Mouse (Mus musculus) left cerebral cortex, postnatal 36 days (tissue): ENCODE measurements around the gene Tctex1d4. TPM values are rescaled to one million over a fixed set of nuclear protein-coding genes. Genes with fewer than 3 reads are reported as not detected.
A peak's percentile ranks its signal among the peaks of the same experiment; 100 is the strongest.

Experiments used
- DNase-seq, 2 experiments: peaks; one replicate each; pipeline ENCODE4 v3.0.0; 2021 to 2022; ENCODE audit warnings: low spot score in 2 of 2, mixed read lengths in 1 of 2
- intact Hi-C: fragments of 180-260 bp; cut with DNase I; formaldehyde crosslinking; loops from one replicate; pipeline ENCODE4 v1.15.1; 2025
- total RNA-seq, 2 experiments: library from RNA; stranded (reverse); gene quantifications; 2 replicates each; pipeline ENCODE4 v1.2.3; 2021

The Tctex1d4 gene
- total RNA-seq, 2 experiments from 2014 or later: not detected

DNA sequence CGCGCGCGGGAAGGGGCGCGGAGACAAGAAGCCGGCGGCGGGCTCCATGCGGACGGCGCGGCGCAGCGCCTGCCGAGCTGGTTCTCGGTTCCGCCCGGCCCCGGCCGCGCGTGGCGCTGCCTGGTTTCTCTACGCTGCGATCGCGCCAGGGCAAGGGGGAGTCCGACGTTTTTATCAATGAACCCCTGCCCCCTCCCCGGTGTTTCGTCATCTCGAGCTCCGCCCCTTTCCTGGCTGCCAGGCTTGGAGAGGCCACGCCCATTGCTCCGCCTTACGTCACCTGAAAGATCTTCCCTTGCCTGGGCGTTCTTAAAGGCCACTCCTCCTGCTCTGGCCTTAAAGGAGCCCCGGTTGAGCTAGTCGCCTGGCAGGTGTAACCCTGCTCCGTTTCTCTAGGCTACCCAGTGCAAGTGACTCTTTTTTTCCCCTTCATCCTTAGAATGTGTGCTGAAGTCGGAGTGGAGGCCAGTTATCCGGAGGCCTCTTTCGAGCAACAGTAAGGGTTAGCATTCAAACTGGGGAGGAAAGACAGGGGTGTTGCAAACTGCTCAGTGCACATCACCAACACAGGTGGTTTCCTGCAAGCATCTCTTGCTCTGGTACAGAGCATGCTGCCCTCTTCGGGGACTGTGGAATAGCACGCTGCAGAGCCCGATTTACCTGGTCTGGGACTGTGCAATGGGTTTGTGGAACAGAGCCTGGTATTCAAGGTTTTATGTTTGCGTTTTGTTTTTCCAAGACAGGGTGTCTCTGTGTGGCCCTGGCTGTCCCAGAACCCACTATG lies 7.4 kb downstream of the Tctex1d4 start, which contains the start of gene Plk3:
TSS of gene Plk3 (minus strand) at position 147 of the 784 bp plus-strand sequence.
- intact Hi-C loops: no loop called here
- DNase-seq: peak; percentile 96

DNA sequence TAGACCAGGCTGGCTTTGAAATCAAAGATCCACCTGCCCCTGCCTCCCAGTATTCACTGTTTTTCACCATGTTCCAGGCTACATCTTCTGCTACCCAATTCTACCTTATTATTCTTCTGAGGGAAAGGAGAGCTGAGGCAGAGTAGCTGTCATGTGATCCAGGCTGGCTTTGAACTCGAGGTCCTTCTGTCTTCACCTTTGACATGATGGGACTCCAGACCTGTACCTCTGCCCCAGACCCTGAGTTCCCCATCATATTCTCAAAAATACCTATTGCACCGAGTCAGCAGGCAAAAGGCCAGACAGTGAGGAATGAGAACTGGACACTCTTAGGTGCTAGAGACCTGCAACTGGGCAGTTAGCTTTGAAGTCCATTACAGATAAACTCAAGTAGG lies 8.0 kb downstream of the Tctex1d4 start:
- DNase-seq: no peak
- intact Hi-C loops: no loop called here

DNA sequence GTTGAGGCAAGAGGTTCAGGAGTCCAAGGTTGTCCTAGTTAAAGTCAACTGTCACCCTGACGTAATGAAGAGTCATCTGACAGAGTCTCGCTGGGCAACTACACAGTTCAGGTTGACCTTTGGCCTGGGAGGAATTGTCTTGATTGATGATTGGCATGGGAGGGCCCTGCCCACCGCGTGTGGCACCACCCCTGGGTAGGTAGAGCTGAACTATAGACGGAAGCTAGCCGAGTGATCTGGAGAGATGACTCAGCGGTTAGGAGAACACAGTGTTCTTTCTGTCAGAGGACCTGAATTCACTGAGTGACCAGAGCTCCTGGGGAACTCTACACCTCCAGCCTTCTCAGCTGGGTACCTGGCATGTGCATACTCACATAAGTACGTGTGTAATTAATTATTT lies 9.4 kb downstream of the Tctex1d4 start:
- no peak for DNase-seq
- intact Hi-C loops: loop anchor here (5.0 kb wide), 1 partner anchor 139 kb away; the partner anchor contains the start of gene Hectd3

DNA sequence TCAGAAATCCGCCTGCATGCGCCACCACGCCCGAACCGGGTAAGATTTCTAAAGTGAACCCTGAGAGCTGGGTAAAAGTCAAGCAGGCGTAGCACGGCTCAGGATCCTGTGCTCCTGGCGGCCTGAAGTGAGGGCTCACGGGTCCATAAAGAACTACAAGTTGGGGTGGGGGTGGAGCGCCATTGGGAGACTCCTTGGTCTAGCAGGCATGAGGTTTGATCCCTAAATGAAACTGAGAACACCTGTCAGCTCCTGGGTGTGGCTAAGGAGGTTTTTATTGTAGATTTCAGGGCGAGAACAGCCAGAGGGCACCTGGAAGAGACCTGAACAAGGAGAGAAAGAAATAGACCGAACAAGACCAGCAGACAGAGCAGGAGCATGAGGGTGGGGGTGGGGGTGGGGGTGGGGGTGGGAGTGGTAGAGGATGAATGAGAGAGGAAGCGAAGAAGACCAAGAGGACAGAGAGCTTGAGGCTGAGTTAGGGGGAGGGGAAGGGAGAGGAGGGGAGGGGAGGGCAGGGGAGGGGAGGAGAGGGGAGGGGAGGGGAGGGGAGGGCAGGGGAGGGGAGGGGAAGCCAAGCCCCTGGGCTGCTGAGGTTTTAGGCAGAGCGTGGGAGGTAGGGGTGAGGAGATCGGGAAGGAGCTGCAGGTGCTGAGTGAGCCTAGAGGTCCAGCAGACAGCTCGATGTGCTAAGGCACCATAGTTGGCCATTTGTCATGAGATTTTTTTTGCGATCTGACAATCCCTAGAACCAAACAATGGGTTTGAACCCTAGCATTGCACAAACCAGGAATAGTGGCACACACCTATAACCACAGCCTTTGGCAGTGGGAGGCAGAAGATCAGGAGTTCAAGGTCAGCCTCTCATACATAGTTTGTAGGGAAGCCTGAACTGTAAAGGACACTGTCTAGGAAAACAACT lies 12.0 kb downstream of the Tctex1d4 start:
- intact Hi-C loops: loop anchor here (5.0 kb wide), 1 partner anchor 141 kb away; the partner anchor contains the start of gene Hectd3

DNA sequence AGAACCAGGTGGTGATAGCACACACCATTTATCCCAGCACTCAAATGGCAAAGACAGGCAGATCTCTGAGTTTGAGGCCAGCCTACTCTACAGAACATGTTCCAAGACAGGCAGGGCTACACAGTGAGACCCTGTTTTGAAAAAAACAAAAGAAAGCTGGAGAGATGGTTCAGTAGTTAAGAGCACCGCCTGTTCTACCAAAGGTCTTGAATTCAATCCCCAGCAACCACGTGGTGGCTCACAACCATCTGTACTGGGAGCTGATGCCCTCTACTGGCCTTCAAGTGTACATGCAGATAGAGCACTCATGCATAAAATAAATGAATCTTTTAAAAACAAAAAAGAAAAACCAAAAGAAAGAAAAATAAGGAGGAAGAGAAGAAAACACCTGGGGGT lies 12.6 kb downstream of the Tctex1d4 start:
- intact Hi-C loops: loop anchor here (5.0 kb wide), 1 partner anchor 142 kb away; the partner anchor contains the start of gene Hectd3
- DNase-seq: no peak

More for the DNA sequence above, 12.0 kb downstream of the Tctex1d4 start:
- no peak for DNase-seq

DNA sequence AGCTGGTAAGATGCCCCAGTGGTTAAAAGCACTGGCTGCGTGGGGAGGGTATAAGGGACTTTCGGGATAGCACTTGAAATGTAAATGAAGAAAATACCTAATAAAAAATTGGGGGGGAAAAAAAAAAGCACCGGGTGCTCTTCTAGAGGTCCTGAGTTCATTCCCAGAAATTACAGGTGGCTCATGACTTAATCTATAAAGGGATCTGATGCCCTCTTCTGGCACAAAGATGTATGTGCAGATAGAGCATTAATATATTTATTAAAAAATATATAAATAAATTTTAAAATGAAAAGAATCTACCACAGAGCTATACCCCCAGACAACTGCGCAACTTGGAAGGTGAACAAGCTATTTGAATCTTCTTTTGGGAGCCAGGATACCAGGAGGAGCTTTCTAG lies 14.0 kb downstream of the Tctex1d4 start:
- intact Hi-C loops: no loop called here
- DNase-seq: no peak

DNA sequence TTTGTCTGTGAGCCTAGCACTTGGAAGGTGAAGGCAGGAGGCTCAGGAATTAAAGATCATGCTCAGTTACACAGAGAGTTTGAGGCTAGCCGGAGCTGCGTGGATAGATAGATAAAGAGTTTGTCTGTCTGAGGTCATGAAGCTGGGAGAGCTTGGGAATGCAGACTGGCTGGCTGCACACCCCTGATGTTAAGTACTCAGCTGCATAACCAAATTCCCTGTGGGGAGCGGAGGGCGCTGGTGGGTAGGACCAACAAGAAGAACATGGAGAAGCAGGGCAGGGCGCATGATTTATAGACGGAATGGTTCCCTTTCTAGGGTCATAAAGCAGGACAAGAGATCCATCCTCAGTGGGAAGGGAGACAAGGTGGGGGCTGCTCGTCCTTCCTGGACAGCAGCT lies 16.4 kb downstream of the Tctex1d4 start:
- intact Hi-C loops: no loop called here
- DNase-seq: no peak

DNA sequence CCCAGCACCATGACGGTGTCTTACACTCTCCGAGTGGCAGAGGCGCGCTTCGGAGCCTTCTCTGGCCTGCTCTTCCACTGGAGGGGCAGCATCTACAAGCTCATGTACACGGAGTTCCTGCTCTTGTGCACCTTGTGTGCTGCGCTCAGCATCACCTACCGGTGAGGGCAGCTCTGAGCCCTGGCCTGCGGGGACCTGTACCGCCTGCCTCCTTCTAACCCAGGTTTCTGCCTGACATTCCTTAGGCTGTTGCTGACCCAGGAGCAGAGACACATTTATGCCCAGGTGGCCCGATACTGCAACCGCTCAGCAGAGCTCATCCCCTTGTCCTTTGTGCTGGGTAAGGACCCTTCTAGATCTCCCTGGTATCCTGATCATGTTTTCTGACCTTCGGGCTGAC lies 18.7 kb downstream of the Tctex1d4 start:
- DNase-seq: no peak
- intact Hi-C loops: no loop called here

DNA sequence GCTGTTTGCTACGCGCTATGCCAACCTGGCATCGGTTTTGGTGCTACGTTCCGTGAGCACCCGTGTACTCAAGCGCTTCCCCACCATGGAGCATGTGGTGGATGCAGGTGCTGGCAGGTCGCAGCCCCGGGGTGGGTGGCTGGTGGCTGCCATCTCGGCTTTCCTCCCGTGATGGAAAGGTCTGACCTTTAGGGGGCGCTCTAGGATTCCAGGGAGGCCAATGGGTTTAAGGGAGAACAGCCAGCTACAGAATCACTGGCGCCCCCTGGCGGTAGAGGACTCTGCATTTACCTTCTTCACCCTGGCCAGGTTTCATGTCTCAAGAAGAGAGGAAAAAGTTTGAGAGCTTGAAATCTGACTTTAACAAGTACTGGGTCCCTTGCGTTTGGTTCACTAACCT lies 19.6 kb downstream of the Tctex1d4 start:
- intact Hi-C loops: no loop called here
- DNase-seq: peak; percentile 66 to 74

DNA sequence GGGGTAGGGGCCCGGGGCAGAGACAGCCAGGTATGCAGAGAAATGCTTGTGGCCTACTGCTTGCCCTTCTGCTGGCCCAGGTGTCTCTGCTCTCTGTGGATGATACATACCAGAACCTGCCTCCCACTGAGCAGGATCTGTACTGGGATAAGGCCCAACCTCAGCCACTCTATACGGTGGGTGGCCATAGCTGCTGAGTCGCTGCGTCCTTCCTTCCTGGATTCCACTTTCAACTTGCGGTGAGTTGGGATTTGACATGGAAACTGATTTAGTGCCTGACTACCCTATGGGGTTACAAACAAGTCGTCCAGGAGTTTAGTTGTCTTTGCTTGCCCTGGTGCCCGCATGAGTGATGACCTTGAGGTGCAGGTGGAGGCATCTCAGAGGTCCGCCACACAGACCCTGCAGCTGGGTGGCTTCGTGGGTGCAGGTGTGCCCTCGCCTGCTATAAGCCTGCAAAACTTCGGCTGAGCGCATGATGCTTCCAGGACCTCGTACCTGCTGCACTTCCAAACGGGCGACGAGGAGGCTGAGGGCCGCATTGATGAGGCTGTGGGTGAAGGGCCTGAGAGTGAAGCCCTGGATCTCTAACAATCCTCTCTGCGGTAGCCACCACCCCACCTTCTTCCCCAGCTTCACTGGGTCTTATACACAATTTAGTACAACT lies 21.6 kb downstream of the Tctex1d4 start:
- intact Hi-C loops: no loop called here
- DNase-seq: no peak

DNA sequence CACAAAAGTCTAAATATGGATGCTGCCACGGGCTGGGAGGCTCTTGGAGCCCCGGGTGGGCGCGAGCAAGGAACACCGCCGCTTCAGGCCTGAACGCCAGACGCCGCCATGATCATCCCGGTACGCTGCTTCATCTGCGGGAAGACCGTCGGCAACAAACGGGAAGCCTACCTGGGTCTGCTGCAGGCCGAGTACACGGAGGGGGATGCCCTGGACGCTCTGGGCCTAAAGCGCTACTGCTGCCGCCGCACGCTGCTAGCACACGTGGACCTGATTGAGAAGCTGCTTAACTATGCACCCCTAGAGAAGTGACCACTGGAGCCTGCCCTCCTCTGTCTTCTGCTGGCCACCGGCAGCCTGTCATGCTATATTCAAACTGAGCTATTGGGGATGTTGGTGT lies 22.2 kb downstream of the Tctex1d4 start:
- no peak for DNase-seq
- intact Hi-C loops: no loop called here

DNA sequence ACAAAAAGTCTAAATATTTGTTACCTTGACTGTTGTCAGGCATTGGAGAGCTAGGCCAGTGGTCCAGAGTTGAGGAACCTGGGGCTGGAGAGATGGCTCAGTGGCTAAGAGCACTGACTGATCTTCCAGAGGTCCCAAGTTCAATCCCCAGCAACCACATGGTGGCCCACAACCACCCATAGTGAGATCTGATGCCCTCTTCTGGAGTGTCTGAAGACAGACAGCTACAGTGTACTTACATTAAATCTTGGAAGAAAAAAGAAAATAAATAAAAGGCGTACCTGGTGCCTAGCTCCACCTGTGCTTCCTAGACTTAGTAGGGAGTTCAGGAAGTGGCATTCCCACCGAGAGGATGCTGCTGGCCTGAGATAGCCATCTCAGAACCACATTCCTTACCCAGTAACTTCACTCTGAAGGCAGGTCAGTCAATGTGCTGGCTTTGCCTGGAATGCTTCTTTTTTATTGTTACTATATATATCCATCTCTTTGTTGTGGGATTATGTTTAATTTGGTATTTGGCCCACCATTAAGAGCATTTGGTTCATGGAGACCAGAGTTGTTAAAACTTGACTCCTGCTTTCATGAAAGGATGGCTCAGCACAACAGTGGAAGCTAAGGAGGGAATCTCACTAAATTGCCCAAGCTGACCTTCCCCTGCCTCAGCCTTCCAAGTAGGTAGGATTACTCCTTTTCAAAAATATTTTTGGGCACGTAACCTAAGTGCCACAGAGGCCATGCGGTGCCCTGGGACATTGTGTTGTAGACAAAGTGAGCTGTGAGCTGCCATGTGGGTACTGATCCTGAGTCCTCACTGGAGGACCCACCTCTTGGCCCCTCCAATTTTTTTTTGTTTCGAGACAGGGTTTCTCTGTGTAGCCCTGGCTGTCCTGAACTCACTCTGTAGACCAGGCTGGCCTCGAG lies 23.0 kb downstream of the Tctex1d4 start:
- no peak for DNase-seq
- intact Hi-C loops: loop anchor here (2.0 kb wide), 1 partner anchor 69 kb away; no protein-coding TSS in a partner anchor

DNA sequence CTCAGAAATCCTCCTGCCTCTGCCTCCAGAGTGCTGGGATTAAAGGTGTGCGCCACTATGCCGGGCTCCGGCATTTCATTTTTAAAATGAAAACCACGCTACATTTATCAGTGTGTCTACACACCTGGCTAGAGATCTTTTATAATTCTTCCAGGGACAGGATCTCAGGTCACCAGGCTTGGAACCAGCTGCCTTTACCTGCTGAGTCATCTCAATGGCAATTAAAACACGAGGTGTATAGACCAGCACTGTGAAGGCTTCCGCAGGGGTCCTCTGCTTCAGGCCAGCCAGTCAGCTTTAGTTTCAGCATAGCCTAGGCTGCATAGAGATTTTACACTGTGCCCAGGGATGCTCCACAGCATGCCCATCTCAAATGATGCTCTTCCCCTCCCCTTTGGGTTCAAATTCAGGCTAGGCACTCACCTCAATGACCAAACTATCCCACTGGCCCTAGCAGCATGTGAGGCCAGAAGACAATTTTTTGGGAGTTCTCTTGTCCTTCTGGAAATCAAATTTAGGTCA lies 23.7 kb downstream of the Tctex1d4 start:
- intact Hi-C loops: loop anchor here (2.0 kb wide), 1 partner anchor 69 kb away; no protein-coding TSS in a partner anchor
- no peak for DNase-seq

DNA sequence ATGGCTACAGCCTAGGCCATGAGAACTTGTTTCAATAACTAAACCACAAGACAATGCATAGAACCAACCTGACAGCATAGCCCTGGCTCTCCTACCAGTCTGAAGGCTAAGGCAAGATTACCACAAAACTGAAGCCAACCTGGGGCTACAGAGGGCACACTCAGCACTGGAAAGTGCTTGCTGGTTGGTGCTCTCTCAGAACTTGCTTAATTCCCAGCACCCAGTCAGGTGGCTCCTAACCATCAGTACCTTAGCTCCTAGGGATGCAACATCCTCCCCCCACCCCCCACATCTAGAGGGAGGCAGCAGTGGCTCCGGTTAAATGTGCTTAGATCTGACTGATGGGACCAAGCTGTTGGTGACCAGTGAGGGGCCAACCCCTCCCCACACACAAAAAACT lies 24.8 kb downstream of the Tctex1d4 start:
- DNase-seq: no peak
- intact Hi-C loops: loop anchor here (2.0 kb wide), 1 partner anchor 67 kb away; no protein-coding TSS in a partner anchor

DNA sequence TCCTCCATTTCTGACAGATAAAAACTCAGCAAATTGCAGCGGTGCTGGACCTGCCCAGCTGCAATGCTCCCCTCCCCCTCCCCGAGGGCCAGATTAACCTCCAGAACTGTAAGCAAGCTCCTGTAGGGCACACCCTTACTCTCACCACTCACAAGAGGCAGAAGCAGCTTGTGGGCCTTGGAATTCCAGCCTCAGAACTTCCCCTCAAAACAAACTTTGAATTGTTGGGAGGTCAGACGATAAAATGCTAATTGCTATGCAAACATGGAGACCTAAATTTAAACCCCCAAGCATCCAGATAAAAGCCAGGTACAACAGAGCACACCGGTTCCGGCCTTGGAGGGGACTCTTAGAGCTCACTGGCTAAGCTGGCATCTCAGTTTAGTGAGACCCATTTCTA lies 26.1 kb downstream of the Tctex1d4 start:
- intact Hi-C loops: no loop called here

DNA sequence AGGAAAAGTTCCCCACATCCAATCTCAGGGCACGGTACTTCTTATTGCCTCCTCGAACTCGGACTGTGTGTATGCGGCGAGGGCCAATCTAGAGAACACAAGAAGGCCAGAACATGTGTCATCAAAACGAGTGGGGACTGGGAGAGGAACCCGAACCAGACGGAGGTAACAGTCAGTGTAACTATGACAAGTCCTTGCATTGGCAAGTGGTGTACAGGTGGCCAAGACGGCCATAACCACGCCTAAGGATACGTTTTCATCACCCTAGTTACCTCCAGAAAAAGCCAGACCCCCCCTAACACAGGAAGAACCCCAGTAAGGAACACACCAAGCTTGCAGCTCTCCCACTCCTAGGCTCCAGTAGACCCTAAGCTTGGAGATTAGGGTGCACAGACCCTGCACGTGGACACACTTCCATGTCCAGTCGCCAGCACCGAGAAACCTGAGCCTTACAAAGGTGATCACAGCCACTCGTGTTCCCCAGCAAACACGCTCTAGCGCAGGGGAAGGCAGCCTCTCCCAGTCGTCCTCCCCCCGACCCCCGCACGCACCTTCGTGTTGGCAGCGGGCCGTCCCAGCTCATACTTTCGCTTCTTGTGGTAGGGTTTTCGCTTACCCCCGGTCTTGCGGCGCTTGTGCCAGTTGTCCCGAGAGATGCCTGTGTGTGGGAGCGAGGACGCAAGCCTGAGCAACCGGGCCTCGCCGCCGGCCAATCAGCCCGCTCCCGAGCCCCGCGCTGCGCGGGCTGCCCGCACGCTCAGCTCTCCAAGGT lies 28.6 kb downstream of the Tctex1d4 start:
- DNase-seq: no peak
- intact Hi-C loops: no loop called here

More for the DNA sequence above, 26.1 kb downstream of the Tctex1d4 start:
- DNase-seq: no peak

DNA sequence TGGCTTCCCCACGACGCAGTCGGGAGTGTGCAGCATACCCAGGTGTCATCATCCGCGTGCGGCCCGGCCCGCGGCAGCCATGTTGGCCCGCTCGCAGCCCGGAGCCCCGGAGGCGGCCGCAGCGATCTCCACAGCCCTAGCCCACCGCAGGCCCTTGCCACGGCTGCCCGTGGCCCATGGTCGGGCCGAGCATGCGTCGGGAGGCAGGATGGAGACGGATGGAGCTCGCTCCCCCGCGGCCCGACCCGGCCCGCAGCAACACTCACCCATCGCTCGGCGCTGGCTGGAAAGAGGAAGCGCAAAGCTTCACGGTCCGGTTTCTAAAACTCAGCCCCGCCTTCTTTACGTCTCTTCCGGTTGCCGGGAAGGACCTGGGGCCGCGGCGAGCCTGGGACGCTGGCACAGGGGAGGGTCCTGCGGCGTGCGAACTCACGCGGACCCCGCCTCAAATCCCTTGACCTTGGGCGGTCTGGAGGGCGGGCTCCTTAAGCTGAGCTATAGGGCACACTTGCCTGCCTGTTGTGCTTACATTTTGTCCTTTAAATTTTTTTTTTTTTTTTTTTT lies 29.3 kb downstream of the Tctex1d4 start, which contains the start of gene Rps8:
TSS of gene Rps8 (minus strand) at position 452 of the 564 bp plus-strand sequence.
- intact Hi-C loops: no loop called here
- DNase-seq: peak; percentile 91
